Mouse (Mus musculus) gastrocnemius, adult 2 months (tissue): ENCODE data around the gene Cep57l1. TPM values are rescaled to one million over a fixed set of nuclear protein-coding genes. Genes with fewer than 3 reads are reported as not detected.

Experiments used
- DNase-seq: peaks from one replicate; pipeline ENCODE4 v3.0.0; 2022
- H3K27ac ChIP-seq: fragments of 200-600 bp; 2 replicates; pipeline ENCODE4 v1.8.1; 2022; ENCODE audit warnings: mild to moderate bottlenecking
- H3K4me3 ChIP-seq: fragments of 200-600 bp; 2 replicates; pipeline ENCODE4 v1.8.1; 2022; ENCODE audit warnings: mild to moderate bottlenecking, moderate library complexity
- CTCF ChIP-seq: fragments of 200-600 bp; IDR thresholded peaks from 2 replicates; pipeline ENCODE4 v1.8.1; 2022; ENCODE audit warnings: antibody characterized with exemption, mild to moderate bottlenecking, moderate library complexity
- intact Hi-C: fragments of 180-260 bp; cut with DNase I; formaldehyde crosslinking; loops from one replicate; pipeline ENCODE4 v1.15.1; 2025
- total RNA-seq, 2 experiments: library from RNA; stranded (reverse); gene quantifications; 2 replicates each; pipeline ENCODE4 v1.2.3; 2021

The Cep57l1 gene
- total RNA-seq, 2 experiments from 2014 or later, result 2.7 to 3.1 TPM

GRCm38 (mm10) chr10:41810564-41811455, 1.1 kb upstream of the Cep57l1 start:
- Histone ChIP-seq H3K27ac (peak overlapping the region; percentile 97), H3K4me3 (peak overlapping the region; percentile 93)
- intact Hi-C loops, result no loop called here
- TF ChIP-seq CTCF, result no peak
- no peak for DNase-seq

GRCm38 (mm10) chr10:41809080-41809770, 446 bp downstream of the Cep57l1 start:
- H3K27ac ChIP-seq, result peak overlapping the region; percentile 97
- TF ChIP-seq CTCF, result no peak
- intact Hi-C loops, result loop anchor here (10.0 kb wide), 1 partner anchor 294 kb away; the partner anchor contains the start of gene Cd164
- peak; percentile 88 for DNase-seq
- H3K4me3 ChIP-seq, result peak overlapping the region; percentile 93

GRCm38 (mm10) chr10:41805729-41806355, 3.8 kb downstream of the Cep57l1 start:
- Histone ChIP-seq H3K27ac (no peak overlapping the region), H3K4me3 (no peak overlapping the region)
- no peak for TF ChIP-seq CTCF
- no peak for DNase-seq
- intact Hi-C loops, result loop anchor here (10.0 kb wide), 1 partner anchor 291 kb away; the partner anchor contains the start of gene Cd164

- DNase-seq, result no peak
- Histone ChIP-seq H3K4me3 (no peak overlapping the region), H3K27ac (no peak overlapping the region)
- intact Hi-C loops, result loop anchor here (10.0 kb wide), 1 partner anchor 290 kb away; the partner anchor contains the start of gene Cd164
- no peak for TF ChIP-seq CTCF
These were observed 5.0 kb downstream of the Cep57l1 start for GRCm38 (mm10) chr10:41804711-41805110.

- TF ChIP-seq CTCF, result no peak
- no peak overlapping the region for H3K4me3 ChIP-seq
- no peak overlapping the region for H3K27ac ChIP-seq
- intact Hi-C loops, result loop anchor here (10.0 kb wide), 1 partner anchor 289 kb away; the partner anchor contains the start of gene Cd164
- DNase-seq, result no peak
These were observed 6.2 kb downstream of the Cep57l1 start for GRCm38 (mm10) chr10:41803467-41803866.

GRCm38 (mm10) chr10:41797253-41797652, 12.4 kb downstream of the Cep57l1 start:
- H3K27ac ChIP-seq, result no peak overlapping the region
- DNase-seq, result no peak
- intact Hi-C loops, result no loop called here
- no peak overlapping the region for H3K4me3 ChIP-seq
- no peak for TF ChIP-seq CTCF

GRCm38 (mm10) chr10:41792375-41792774, 17.3 kb downstream of the Cep57l1 start:
- DNase-seq, result no peak
- intact Hi-C loops, result no loop called here
- no peak for TF ChIP-seq CTCF
- Histone ChIP-seq H3K27ac (no peak overlapping the region), H3K4me3 (no peak overlapping the region)

GRCm38 (mm10) chr10:41767254-41767653, 42.4 kb downstream of the Cep57l1 start:
- H3K27ac ChIP-seq, result no peak overlapping the region
- intact Hi-C loops, result no loop called here
- TF ChIP-seq CTCF, result no peak
- no peak overlapping the region for H3K4me3 ChIP-seq
- DNase-seq, result no peak

GRCm38 (mm10) chr10:41766280-41766679, 43.4 kb downstream of the Cep57l1 start:
- TF ChIP-seq CTCF, result no peak
- intact Hi-C loops, result no loop called here
- Histone ChIP-seq H3K4me3 (no peak overlapping the region), H3K27ac (no peak overlapping the region)
- DNase-seq, result no peak

- intact Hi-C loops, result no loop called here
- no peak for DNase-seq
- H3K27ac ChIP-seq, result no peak overlapping the region
- H3K4me3 ChIP-seq, result no peak overlapping the region
- no peak for TF ChIP-seq CTCF
These were observed 44.1 kb downstream of the Cep57l1 start for GRCm38 (mm10) chr10:41765586-41765985.

- no peak for DNase-seq
- TF ChIP-seq CTCF, result no peak
- intact Hi-C loops, result no loop called here
- Histone ChIP-seq H3K4me3 (no peak overlapping the region), H3K27ac (no peak overlapping the region)
These were observed 45.8 kb downstream of the Cep57l1 start for GRCm38 (mm10) chr10:41763741-41764385.

- intact Hi-C loops, result no loop called here
- no peak overlapping the region for H3K4me3 ChIP-seq
- no peak for DNase-seq
- H3K27ac ChIP-seq, result no peak overlapping the region
- TF ChIP-seq CTCF, result no peak
These were observed 48.8 kb downstream of the Cep57l1 start for GRCm38 (mm10) chr10:41760866-41761265.
